Mouse (Mus musculus) G1E (cell line): ENCODE measurements around the gene Isyna1.

ENCODE experiments used
- CTCF ChIP-seq: IDR thresholded peaks from 2 replicates; pipeline ENCODE4 v1.5.1; 2012; ENCODE audit warnings: low read depth, low read length, inconsistent platforms, mixed read lengths
- GATA1 ChIP-seq: IDR thresholded peaks from 2 replicates; pipeline ENCODE4 v1.6.1; 2012; ENCODE audit warnings: borderline replicate concordance, low read length, inconsistent platforms, mixed read lengths
- GATA2 ChIP-seq: IDR thresholded peaks from 2 replicates; pipeline ENCODE4 v1.6.1; 2012; ENCODE audit warnings: low read depth, low read length, inconsistent platforms, borderline replicate concordance
- POLR2AphosphoS5 ChIP-seq: IDR thresholded peaks from 2 replicates; pipeline ENCODE4 v1.6.1; 2012; ENCODE audit warnings: low read depth, low read length, inconsistent platforms; ENCODE audit not compliant: insufficient replicate concordance
- TAL1 ChIP-seq: conservative IDR thresholded peaks from 2 replicates; pipeline ENCODE4 v1.6.1; 2012; ENCODE audit warnings: low read depth, low read length, inconsistent platforms, mixed read lengths

- no peak for TF ChIP-seq CTCF
- TF ChIP-seq GATA2 = no peak
- TF ChIP-seq GATA1 = no peak
- no peak for TF ChIP-seq POLR2AphosphoS5
- no peak for TF ChIP-seq TAL1
Measured at GRCm38 (mm10) chr8:70591569-70591968, 2.6 kb upstream of the Isyna1 start.
